In genomic region chr11:67024867-67025477, GRCm38 (mm10) we compare ENCODE assay signal across 8 mouse cellular contexts. TPM values are rescaled to one million over a fixed set of nuclear protein-coding genes. Genes with fewer than 3 reads are reported as not detected.
DNase-seq lines count a peak whose midpoint lies in the region; ATAC-seq and TF ChIP-seq lines count a peak whose summit lies in the region.

TSS of gene Tmem220 (plus strand) at chr11:67025154.

- H3K9ac ChIP-seq in embryonic facial prominence, embryonic 13.5 days: peak within 1 kb of the TSS; percentile 77
- peak within 1 kb of the TSS; percentile 51 for H3K9ac ChIP-seq in limb, embryonic 12.5 days (replicated peaks)
- peak within 1 kb of the TSS; percentile 27; the same call in 1 of the 2 replicates for H3K9ac ChIP-seq in midbrain, embryonic 15.5 days

- no peaks in the 10 kb centered on the region for H3K27me3 ChIP-seq in embryonic facial prominence, embryonic 13.5 days
- H3K27me3 ChIP-seq in kidney, adult 2 months (replicated peaks; ENCODE audit: control insufficient read depth, insufficient read depth, low read length): no peaks in the 10 kb centered on the region
- peaks cover 3% of the 10 kb centered on the region; the same call in 1 of the 2 replicates for H3K27me3 ChIP-seq in limb, embryonic 12.5 days
- 0 out of 2 replicates have a peak, but pooled peaks cover 5% of the 10 kb centered on the region for H3K27me3 ChIP-seq in midbrain, embryonic 15.5 days (replicated peaks)
- H3K27me3 ChIP-seq in spleen, adult 2 months (ENCODE audit: control insufficient read depth, insufficient read depth, low read length): no peaks in the 10 kb centered on the region

- peak; percentile 89 for TF ChIP-seq CTCF in kidney, adult 2 months (conservative IDR thresholded peaks at IDR 0.05; ENCODE audit: insufficient read depth, insufficient read length, low read depth, low read length)
- peak; percentile 80 for TF ChIP-seq CTCF in spleen, adult 2 months (IDR thresholded peaks at IDR 0.05; ENCODE audit: extremely low read depth, insufficient read depth, insufficient read length, insufficient replicate concordance)

- peak; percentile 75 for TF ChIP-seq POLR2A in kidney, adult 2 months (IDR thresholded peaks at IDR 0.05; ENCODE audit: low read depth, low read length)
- TF ChIP-seq POLR2A in spleen, adult 2 months (IDR thresholded peaks at IDR 0.05; ENCODE audit: low read depth, low read length): no peak

- H3K27ac ChIP-seq in embryonic facial prominence, embryonic 13.5 days: peak within 1 kb of the TSS; percentile 45; the same call in 1 of the 2 replicates
- H3K27ac ChIP-seq in kidney, adult 2 months (ENCODE audit: insufficient read depth, low read depth, low read length): peak within 1 kb of the TSS; percentile 44; the same call in 1 of the 2 replicates
- H3K27ac ChIP-seq in limb, embryonic 12.5 days: 0 out of 2 replicates have a peak within 1 kb of the TSS, but pooled peaks have one; percentile 45
- no peak within 1 kb of the TSS for H3K27ac ChIP-seq in midbrain, embryonic 15.5 days
- H3K27ac ChIP-seq in spleen, adult 2 months (ENCODE audit: insufficient read depth, low read length): no peak within 1 kb of the TSS

- H3K36me3 ChIP-seq in embryonic facial prominence, embryonic 13.5 days: no peaks in the 10 kb centered on the region
- no peaks in the 10 kb centered on the region for H3K36me3 ChIP-seq in kidney, adult 2 months (ENCODE audit: control insufficient read depth, insufficient read depth, low read length)
- no peaks in the 10 kb centered on the region for H3K36me3 ChIP-seq in limb, embryonic 12.5 days
- H3K36me3 ChIP-seq in midbrain, embryonic 15.5 days (replicated peaks): no peaks in the 10 kb centered on the region
- no peaks in the 10 kb centered on the region for H3K36me3 ChIP-seq in spleen, adult 2 months (ENCODE audit: control insufficient read depth, insufficient read depth, low read length)

- H3K4me1 ChIP-seq in embryonic facial prominence, embryonic 13.5 days: peaks cover 13% of the 10 kb centered on the region; the same call in 1 of the 2 replicates
- H3K4me1 ChIP-seq in kidney, adult 2 months (ENCODE audit: control insufficient read depth, insufficient read depth, low read length): no peaks in the 10 kb centered on the region; the same call in 1 of the 2 replicates
- peaks cover 5% of the 10 kb centered on the region; the same call in 1 of the 2 replicates for H3K4me1 ChIP-seq in limb, embryonic 12.5 days (replicated peaks)
- peaks cover 17% of the 10 kb centered on the region for H3K4me1 ChIP-seq in midbrain, embryonic 15.5 days
- H3K4me1 ChIP-seq in spleen, adult 2 months (ENCODE audit: control insufficient read depth, insufficient read depth, insufficient read length): peaks cover 2% of the 10 kb centered on the region; the same call in 1 of the 2 replicates

- peak within 1 kb of the TSS; percentile 70 for H3K4me2 ChIP-seq in embryonic facial prominence, embryonic 13.5 days
- H3K4me2 ChIP-seq in limb, embryonic 12.5 days: peak within 1 kb of the TSS; percentile 62
- H3K4me2 ChIP-seq in midbrain, embryonic 15.5 days: peak within 1 kb of the TSS; percentile 59

- WGBS in embryonic facial prominence, embryonic 13.5 days: 2% methylated on average over 35 of the region's 35 CpGs
- WGBS in kidney, adult 2 months: 2% methylated on average over 35 of the region's 35 CpGs
- 2% methylated on average over 35 of the region's 35 CpGs for WGBS in limb, embryonic 12.5 days
- 2% methylated on average over 35 of the region's 35 CpGs for whole genome bisulfite sequencing in midbrain, embryonic 15.5 days
- WGBS in spleen, adult 2 months: 2% methylated on average over 34 of the region's 35 CpGs

- H3K4me3 ChIP-seq in embryonic facial prominence, embryonic 13.5 days: peak within 1 kb of the TSS; percentile 57
- peak within 1 kb of the TSS; percentile 65 for H3K4me3 ChIP-seq in kidney, adult 2 months (ENCODE audit: insufficient read depth, low read depth, low read length)
- peak within 1 kb of the TSS; percentile 49 for H3K4me3 ChIP-seq in limb, embryonic 12.5 days (replicated peaks)
- peak within 1 kb of the TSS; percentile 38 for H3K4me3 ChIP-seq in midbrain, embryonic 15.5 days
- H3K4me3 ChIP-seq in spleen, adult 2 months (ENCODE audit: extremely low read depth, insufficient read depth, insufficient read length): peak within 1 kb of the TSS; percentile 57

- H3K9me3 ChIP-seq in embryonic facial prominence, embryonic 13.5 days: no peaks in the 10 kb centered on the region
- H3K9me3 ChIP-seq in limb, embryonic 12.5 days: no peaks in the 10 kb centered on the region
- H3K9me3 ChIP-seq in midbrain, embryonic 15.5 days: no peaks in the 10 kb centered on the region

- peak; percentile 97 for ATAC-seq in embryonic facial prominence, embryonic 13.5 days (ENCODE audit: insufficient number of reproducible peaks, insufficient read depth, low FRiP score, low TSS enrichment, low read depth)
- peak; percentile 94 for ATAC-seq in limb, embryonic 12.5 days (ENCODE audit: insufficient number of reproducible peaks, insufficient read depth, low FRiP score, low TSS enrichment, low read depth)
- ATAC-seq in midbrain, embryonic 15.5 days (replicated peaks): peak; percentile 95

- peak; percentile 95 for DNase-seq in 3134 (ENCODE audit: extremely low read depth, insufficient read length, low spot score)
- peak; percentile 97 to 98 for DNase-seq in adrenal gland, postnatal 36 days
- peak; percentile 95 to 96 for DNase-seq in heart, adult 18-20 months
- peak; percentile 96 for DNase-seq in kidney, adult 2 months
- peak; percentile 86 to 90 for DNase-seq in spleen, adult 2 months (ENCODE audit: low read depth in 1 of 2, low spot score in 2 of 2)

RNA-seq across cellular contexts. Expression of gene Tmem220, which starts in this region (rescaled TPM):
- 10 to 100 TPM in 1 of 2 experiments, 1 to 10 TPM in 1; 5.8 to 10.2 TPM for total RNA-seq in adrenal gland, postnatal 36 days (2021)
- polyA plus RNA-seq in embryonic facial prominence, embryonic 13.5 days (2015; fragmentation: Nextera tagmentation; extraction: Ambion mirVana): 1.3 and 1.4 TPM in 2 replicates
- total RNA-seq in heart, adult 18-20 months (2021): 1 to 10 TPM; 2.0 to 2.7 TPM
- polyA plus RNA-seq in kidney, adult 2 months (2012; rRNA removed): 6.4 and 7.5 TPM in 2 replicates
- 1.1 and 1.9 TPM in 2 replicates for polyA plus RNA-seq in limb, embryonic 12.5 days (2016; fragmentation: Nextera tagmentation; extraction: Ambion mirVana)
- 0.54 and 0.59 TPM in 2 replicates for polyA plus RNA-seq in midbrain, embryonic 15.5 days (2015; fragmentation: Nextera tagmentation; extraction: Ambion mirVana)
- polyA plus RNA-seq in spleen, adult 2 months (2012; rRNA removed): 0.65 and 0.79 TPM in 2 replicates

Comparison
In these comparisons a context has a peak if more than half of its experiments do, and no peak if none do; other contexts are left out.
1. Peak in ATAC-seq, H3K4me3 ChIP-seq, H3K9ac ChIP-seq and H3K4me2 ChIP-seq in midbrain, embryonic 15.5 days; RNA of the gene not detected or under 1 TPM.
2. Peak in DNase-seq and H3K4me3 ChIP-seq in spleen, adult 2 months; RNA of the gene not detected or under 1 TPM.
3. H3K27ac ChIP-seq: peak in embryonic facial prominence, embryonic 13.5 days (single experiment), kidney, adult 2 months (single experiment) and limb, embryonic 12.5 days (single experiment); none in midbrain, embryonic 15.5 days (single experiment) and spleen, adult 2 months (single experiment).
4. H3K9ac ChIP-seq: peak in every context shown above with its lines; median percentile 77 in embryonic facial prominence, embryonic 13.5 days; 51 in limb, embryonic 12.5 days; 27 in midbrain, embryonic 15.5 days.
5. Peak in every context shown above with its lines, with median percentiles within 50 percentile points of each other: DNase-seq, ATAC-seq, H3K4me2 ChIP-seq and H3K4me3 ChIP-seq.